Mouse (Mus musculus): ENCODE measurements around the gene Ptger3. TPM values are rescaled to one million over a fixed set of nuclear protein-coding genes. Genes with fewer than 3 reads are reported as not detected.

The Ptger3 gene
- 2.2 to 7.9 TPM (median 5.3 TPM) in 3 replicates for total RNA-seq (2017)

DNA sequence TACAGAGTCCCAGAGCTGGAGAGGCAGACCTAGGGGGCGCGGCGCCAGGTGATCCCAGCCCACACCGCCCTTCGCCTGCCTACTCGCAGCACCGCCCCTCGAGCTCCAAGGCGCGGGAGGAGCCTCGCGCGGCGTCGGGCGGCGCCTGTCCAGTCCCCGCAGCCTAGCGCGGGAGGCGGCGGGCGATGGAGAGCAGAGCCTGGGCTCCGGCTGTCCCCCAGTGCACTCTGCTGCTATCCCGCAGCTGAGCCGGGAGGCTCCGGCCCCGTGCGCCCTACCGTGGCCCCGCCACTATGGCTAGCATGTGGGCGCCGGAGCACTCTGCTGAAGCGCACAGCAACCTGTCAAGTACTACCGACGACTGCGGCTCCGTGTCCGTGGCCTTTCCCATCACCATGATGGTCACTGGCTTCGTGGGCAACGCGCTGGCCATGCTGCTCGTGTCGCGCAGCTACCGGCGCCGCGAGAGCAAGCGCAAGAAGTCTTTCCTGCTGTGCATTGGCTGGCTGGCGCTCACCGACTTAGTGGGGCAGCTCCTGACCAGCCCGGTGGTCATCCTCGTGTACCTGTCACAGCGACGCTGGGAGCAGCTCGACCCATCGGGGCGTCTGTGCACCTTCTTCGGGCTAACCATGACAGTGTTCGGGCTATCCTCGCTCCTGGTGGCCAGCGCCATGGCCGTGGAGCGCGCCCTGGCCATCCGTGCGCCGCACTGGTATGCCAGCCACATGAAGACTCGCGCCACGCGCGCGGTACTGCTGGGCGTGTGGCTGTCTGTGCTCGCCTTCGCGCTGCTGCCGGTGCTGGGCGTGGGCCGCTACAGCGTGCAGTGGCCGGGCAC, at the start of gene Ptger3:
TSS of gene Ptger3 (plus strand) at position 168 of the 841 bp plus-strand sequence.
- no peak for ATAC-seq (replicated peaks; ENCODE audit: insufficient number of reproducible peaks, low FRiP score, low TSS enrichment, poor library complexity, severe bottlenecking)

- ATAC-seq (replicated peaks; ENCODE audit: insufficient number of reproducible peaks, low FRiP score, low TSS enrichment, poor library complexity, severe bottlenecking) = no peak
These were observed 48.7 kb upstream of the Ptger3 start for GRCm38 (mm10) chr3:157517992-157518391.

GRCm38 (mm10) chr3:157520433-157520832, 46.3 kb upstream of the Ptger3 start:
- no peak for ATAC-seq (replicated peaks; ENCODE audit: insufficient number of reproducible peaks, low FRiP score, low TSS enrichment, poor library complexity, severe bottlenecking)

DNA sequence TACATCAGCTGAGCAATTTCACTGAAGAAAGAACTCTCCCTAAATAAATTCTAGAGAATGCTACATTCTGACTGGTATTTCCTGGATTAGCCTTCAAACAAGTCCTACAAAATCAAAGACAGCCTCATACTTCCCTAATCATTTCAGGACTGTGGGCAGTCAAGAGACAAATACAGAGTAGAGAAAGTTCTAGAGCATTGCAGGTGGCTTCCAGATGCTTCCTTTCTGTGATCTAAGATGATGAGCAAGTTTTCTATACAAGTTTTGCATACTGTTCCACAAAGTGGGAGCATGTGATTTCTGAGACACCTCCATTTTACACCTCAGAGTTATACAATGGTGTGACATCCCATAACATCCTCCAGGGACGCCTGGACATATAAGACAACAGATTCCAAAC, 42.9 kb upstream of the Ptger3 start:
- ATAC-seq (replicated peaks; ENCODE audit: insufficient number of reproducible peaks, low FRiP score, low TSS enrichment, poor library complexity, severe bottlenecking) = no peak

GRCm38 (mm10) chr3:157531585-157531984, 35.1 kb upstream of the Ptger3 start:
- ATAC-seq (replicated peaks; ENCODE audit: insufficient number of reproducible peaks, low FRiP score, low TSS enrichment, poor library complexity, severe bottlenecking) = no peak

DNA sequence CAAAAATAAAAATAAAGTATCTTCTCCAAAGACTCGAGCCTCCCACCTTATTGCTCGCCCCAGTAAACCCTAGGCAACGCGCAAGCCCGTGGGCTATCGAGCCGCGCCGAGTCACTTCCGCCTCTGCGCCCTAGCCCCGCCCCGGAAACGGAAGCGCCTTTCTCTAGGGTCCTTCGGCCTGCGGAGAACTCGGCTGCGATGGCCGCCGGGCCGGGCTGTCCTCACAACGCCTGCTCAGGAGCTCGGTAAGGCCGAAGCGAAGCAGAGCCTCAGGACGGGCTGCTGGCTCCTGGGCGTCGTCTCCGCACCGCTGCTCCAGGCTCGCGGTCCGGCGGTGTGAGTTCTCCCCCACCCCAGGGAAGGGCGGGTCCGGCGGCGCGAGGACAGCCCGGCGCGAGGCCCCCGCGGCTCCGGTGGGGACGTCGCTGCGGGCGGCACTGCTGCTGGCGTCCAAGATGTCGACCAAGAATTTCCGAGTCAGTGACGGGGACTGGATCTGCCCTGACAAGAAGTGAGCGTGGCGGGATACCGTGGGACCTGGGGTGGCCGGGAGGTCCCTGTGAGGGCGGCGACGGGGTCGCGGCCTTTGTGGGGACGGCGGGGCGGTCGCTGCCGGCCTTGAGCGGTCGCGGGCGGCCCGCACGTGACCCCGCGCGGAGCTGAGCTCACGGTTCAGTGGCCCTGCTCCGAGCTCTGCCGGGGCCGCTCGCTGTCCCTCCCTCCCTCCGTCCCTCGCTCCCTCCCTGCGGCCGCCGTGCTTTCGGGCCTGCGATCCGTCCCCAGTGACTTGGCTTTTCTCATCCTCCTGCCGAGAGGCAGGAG, 32.5 kb upstream of the Ptger3 start, which contains the start of gene Zranb2:
TSS of gene Zranb2 (plus strand) at position 197 of the 822 bp plus-strand sequence.
- ATAC-seq (replicated peaks; ENCODE audit: insufficient number of reproducible peaks, low FRiP score, low TSS enrichment, poor library complexity, severe bottlenecking) = peak; percentile 92

DNA sequence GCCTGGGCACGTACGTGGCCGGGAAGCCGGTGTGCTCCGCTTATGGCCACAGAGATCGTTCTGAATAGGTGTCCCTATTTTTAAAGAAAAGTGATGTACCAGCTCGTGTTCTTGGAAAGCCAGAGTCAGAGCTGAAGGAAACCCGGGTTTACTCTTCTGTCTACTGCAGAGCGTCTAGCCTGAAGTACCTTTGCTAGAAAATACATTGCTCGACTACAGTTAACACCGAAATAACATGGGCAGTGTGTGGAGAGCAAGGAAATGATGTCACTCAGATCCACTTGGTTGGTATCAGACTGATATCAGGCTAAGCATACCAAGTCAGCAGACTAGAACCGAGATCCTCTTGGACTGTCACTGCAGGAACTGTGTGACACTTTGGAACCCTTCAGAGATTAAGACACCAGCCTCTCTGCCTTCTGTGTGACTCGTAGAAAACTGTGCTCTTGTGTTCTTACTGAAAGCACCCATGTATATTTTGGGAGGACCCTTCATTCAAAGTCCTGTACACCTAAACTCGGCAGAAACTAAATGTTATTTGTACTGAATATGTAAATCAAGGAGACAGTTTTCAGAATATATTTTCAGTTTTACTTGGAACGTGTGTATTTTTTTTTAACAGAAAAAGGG, 31.8 kb upstream of the Ptger3 start:
- peak; percentile 15 for ATAC-seq (replicated peaks; ENCODE audit: insufficient number of reproducible peaks, low FRiP score, low TSS enrichment, poor library complexity, severe bottlenecking)

- ATAC-seq (replicated peaks; ENCODE audit: insufficient number of reproducible peaks, low FRiP score, low TSS enrichment, poor library complexity, severe bottlenecking) = no peak
These were observed 17.4 kb upstream of the Ptger3 start for GRCm38 (mm10) chr3:157549323-157549722.

DNA sequence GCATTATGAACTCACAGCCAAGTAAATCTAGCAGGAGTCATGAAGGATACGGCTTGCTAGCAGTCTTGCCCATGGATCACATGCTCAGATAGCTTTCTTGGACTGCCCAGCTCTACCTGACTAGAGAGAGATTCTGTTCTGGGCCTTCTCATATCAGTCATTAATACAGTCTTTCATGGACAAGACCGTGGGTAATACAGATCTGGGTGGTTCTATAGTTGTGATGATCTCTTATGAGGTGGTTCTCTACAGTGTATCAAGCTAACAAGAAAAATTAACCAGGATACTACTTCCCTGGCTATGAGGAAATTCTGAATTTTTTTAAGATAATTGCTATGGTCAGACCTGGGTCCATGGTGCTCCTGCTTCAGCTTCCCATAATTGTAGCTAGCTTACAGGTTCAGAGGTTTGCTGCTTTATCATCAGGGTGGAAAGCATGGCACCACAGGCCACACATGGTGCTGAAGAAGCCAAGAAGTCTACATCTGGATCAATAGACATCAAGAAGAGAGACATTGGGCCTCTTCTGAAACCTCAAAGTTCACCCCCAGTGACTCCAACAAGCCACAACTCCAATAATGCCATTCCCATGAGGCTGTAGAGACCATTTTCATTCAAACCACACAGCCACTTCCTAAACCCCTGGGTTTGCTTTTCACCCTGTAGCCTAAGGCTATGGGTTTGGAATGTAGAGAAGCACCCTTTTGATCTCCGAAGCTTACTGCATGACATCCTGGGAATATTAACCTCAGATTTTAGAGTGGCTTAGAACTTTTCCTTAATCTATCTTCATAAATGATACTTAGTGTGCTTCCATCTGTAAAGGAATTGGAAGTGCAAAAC, 16.7 kb upstream of the Ptger3 start:
- no peak for ATAC-seq (replicated peaks; ENCODE audit: insufficient number of reproducible peaks, low FRiP score, low TSS enrichment, poor library complexity, severe bottlenecking)

GRCm38 (mm10) chr3:157565196-157565595, 1.5 kb upstream of the Ptger3 start:
- ATAC-seq (replicated peaks; ENCODE audit: insufficient number of reproducible peaks, low FRiP score, low TSS enrichment, poor library complexity, severe bottlenecking) = no peak

DNA sequence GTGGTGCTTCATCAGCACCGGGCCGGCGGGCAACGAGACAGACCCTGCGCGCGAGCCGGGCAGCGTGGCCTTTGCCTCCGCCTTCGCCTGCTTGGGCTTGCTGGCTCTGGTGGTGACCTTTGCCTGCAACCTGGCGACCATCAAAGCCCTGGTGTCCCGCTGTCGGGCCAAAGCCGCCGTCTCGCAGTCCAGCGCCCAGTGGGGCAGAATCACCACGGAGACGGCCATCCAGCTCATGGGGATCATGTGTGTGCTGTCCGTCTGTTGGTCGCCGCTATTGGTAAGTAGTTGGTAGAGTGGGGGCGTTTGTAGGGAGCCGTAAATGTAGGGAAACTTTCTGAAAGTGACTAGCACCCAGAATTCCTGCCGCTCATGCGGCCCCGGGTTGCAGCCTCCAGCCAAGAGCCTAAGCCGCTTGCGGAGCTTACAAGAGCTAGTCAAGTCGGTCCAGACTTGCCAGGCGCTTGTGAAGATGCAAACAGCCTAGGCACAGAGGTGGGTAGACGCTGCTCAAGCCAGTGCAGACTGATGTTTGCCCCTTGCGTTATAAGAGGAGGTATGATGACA, 957 bp downstream of the Ptger3 start:
- no peak for ATAC-seq (replicated peaks; ENCODE audit: insufficient number of reproducible peaks, low FRiP score, low TSS enrichment, poor library complexity, severe bottlenecking)

GRCm38 (mm10) chr3:157572011-157572410, 5.3 kb downstream of the Ptger3 start:
- no peak for ATAC-seq (replicated peaks; ENCODE audit: insufficient number of reproducible peaks, low FRiP score, low TSS enrichment, poor library complexity, severe bottlenecking)

DNA sequence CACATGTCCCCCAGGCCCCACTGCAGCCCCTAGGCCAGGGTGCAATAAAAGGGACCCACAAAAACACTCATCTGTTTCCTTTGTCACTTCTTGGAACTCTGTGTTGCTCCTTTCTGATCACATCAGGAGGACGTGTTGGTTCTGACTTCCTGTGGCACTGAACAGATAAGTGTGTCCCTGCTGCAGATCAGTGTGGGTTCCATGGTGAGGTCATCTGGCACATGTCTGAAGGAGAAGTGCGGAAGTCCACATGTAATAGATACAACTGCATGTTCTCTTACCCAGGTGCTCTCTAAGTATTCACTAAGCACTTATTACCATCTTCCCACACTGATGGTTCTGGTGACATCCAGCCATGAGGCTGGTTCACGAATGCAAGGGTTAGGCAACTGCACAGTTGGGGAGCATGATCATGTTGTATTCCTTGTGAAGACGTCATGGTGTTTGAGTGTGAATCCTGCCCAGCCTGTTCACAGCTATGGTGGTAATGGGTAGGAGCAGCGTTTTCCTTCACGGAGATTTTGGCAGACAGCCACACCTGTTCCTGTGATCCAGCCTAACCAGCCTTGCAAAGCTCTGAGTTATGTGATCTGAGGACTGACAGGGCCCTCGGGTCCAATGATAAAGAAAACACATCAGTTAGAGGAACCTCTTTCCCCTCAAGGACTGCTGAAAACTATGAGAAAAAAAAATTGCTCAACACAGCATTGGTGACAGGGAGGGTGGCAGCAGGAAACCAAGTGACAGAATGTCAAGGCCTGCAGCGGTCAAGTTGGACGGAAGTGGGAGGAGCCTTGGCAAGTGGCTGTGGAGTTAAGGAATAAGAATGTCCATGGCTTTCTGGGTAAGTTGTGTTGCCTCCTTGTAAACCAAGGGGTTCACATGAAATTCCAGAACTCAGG, 9.0 kb downstream of the Ptger3 start:
- ATAC-seq (replicated peaks; ENCODE audit: insufficient number of reproducible peaks, low FRiP score, low TSS enrichment, poor library complexity, severe bottlenecking) = peak; percentile 68

GRCm38 (mm10) chr3:157576343-157576722, 9.6 kb downstream of the Ptger3 start:
- no peak for ATAC-seq (replicated peaks; ENCODE audit: insufficient number of reproducible peaks, low FRiP score, low TSS enrichment, poor library complexity, severe bottlenecking)

DNA sequence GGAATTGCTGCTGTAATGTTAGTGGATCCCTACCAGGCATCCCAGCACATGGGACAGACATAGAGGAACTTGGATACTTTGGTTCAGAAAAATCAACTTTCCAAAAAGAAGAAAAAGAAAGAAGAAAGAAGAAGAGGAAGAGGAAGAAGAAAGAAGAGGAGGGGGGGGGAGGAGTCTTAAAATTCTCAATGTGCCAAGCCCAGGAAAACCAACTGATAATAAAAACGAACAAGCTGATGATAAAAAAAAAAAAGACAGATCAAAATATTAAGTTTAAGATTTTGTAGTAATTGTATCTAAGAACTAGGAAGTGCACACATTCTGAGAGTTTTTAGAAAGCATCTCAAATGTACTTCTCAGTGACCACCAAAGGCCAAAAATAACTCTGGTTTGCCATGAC, 10.2 kb downstream of the Ptger3 start:
- ATAC-seq (replicated peaks; ENCODE audit: insufficient number of reproducible peaks, low FRiP score, low TSS enrichment, poor library complexity, severe bottlenecking) = no peak

- ATAC-seq (replicated peaks; ENCODE audit: insufficient number of reproducible peaks, low FRiP score, low TSS enrichment, poor library complexity, severe bottlenecking) = no peak
These were observed 11.9 kb downstream of the Ptger3 start for GRCm38 (mm10) chr3:157578469-157579170.

DNA sequence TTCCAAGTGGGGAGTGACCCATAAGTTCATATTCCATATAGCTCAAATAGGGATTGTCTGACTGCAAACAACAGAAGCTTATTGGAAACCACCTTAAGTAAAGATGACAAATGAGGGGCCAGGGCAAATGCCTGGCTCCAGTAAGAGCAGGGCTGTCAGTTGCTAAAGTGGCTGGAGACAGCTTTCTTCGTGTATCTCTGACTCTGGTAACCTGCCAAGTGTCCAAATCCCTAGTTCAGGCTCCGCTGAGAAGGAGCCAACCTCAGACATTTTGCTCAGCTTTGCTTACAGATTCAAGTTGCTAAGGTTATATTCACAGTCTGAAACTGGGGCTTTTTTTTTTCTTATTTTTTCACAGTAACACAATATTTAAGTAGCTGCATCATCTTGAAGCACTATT, 12.7 kb downstream of the Ptger3 start:
- ATAC-seq (replicated peaks; ENCODE audit: insufficient number of reproducible peaks, low FRiP score, low TSS enrichment, poor library complexity, severe bottlenecking) = no peak
